Mouse (Mus musculus) liver, embryonic 16.5 days (tissue): ENCODE results near the gene Kcna1. TPM values are rescaled to one million over a fixed set of nuclear protein-coding genes. Genes with fewer than 3 reads are reported as not detected.

ENCODE experiments used
- ATAC-seq: fragments of 200-750 bp; cut with Nextera tagmentation; 2 replicates; pipeline ENCODE4 v1.8.0; 2017; ENCODE audit warnings: low read depth, mild to moderate bottlenecking, moderate number of reproducible peaks, moderate library complexity
- H3K27ac ChIP-seq: fragments of 300-500 bp; sonication (generic); 2 replicates; pipeline ENCODE4 v1.5.1; 2014; ENCODE audit warnings: mild to moderate bottlenecking, low read length
- H3K27me3 ChIP-seq: fragments of 300-500 bp; sonication (generic); 2 replicates; pipeline ENCODE4 v1.6.1; 2014; ENCODE audit warnings: low read depth, low read length, mixed read lengths; ENCODE audit not compliant: control insufficient read depth, insufficient read depth
- H3K36me3 ChIP-seq: fragments of 300-500 bp; sonication (generic); 2 replicates; pipeline ENCODE4 v1.6.1; 2014; ENCODE audit warnings: mild to moderate bottlenecking; ENCODE audit not compliant: control insufficient read depth, insufficient read depth
- H3K4me1 ChIP-seq: fragments of 300-500 bp; sonication (generic); 2 replicates; pipeline ENCODE4 v1.6.1; 2014; ENCODE audit warnings: low read depth, low read length, mixed read lengths; ENCODE audit not compliant: control insufficient read depth
- H3K4me2 ChIP-seq: fragments of 300-500 bp; sonication (generic); 2 replicates; pipeline ENCODE4 v1.6.1; 2014; ENCODE audit warnings: low read depth, low read length, mixed read lengths
- H3K4me3 ChIP-seq: fragments of 300-500 bp; sonication (generic); 2 replicates; pipeline ENCODE4 v1.5.1; 2014; ENCODE audit warnings: low read depth, mild to moderate bottlenecking, low read length
- H3K9ac ChIP-seq: fragments of 300-500 bp; sonication (generic); 2 replicates; pipeline ENCODE4 v1.6.1; 2014; ENCODE audit warnings: low read depth, low read length
- H3K9me3 ChIP-seq: fragments of 300-500 bp; sonication (generic); replicated peaks from 2 replicates; pipeline ENCODE4 v1.6.1; 2016; ENCODE audit warnings: low read length; ENCODE audit not compliant: control insufficient read depth
- WGBS: fragments of 180-500 bp; shearing (Covaris S2); extraction: QIAGEN DNeasy Blood & Tissue Kit; methylation state at CpG from one replicate; pipeline ENCODE4 v1.1.7; 2014; ENCODE audit not compliant: insufficient replicate concordance; 5-methylcytosine and 5-hydroxymethylcytosine counted together
- polyA plus RNA-seq: library from polyadenylated mRNA; unstranded; fragments of >200 nt; fragmentation: Nextera tagmentation; extraction: Ambion mirVana; gene quantifications from 2 replicates; pipeline ENCODE4 v1.2.1, GENCODE M21; 2015

Kcna1 gene
- 0.02 and 0.04 TPM in 2 replicates for polyA plus RNA-seq

DNA sequence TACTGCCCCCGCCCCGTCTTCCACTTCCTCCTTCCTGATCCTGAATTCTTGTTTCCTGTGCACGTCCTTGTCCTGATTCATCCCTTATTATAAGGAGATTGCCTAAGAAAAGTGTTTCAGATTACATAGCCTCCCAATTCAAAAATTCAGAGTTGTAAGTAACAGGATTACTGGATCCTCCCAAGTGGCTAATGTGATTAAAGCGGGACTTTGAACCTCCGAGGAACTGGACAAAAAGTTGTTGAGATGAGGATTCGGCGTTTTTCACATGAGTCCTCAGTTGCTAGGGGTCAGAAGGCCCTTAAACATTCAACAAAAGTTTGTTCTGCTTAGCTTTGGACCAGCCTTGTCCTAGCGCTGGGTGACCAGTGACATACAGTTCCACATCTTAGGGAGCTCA, at the start of gene Kcna1:
Gene Kcna1 (minus strand): TSS at position 4 of the 400 bp plus-strand sequence.
- no peaks in the 10 kb centered on the region for H3K9me3 ChIP-seq
- H3K9ac ChIP-seq, result no peak within 1 kb of the TSS
- no peak within 1 kb of the TSS for H3K27ac ChIP-seq
- H3K4me2 ChIP-seq, result no peak within 1 kb of the TSS
- H3K4me1 ChIP-seq, result no peaks in the 10 kb centered on the region
- H3K27me3 ChIP-seq, result peaks cover 63% of the 10 kb centered on the region
- H3K4me3 ChIP-seq, result no peak within 1 kb of the TSS
- H3K36me3 ChIP-seq, result no peaks in the 10 kb centered on the region
- no peak for ATAC-seq
- 23% methylated on average over 8 of the region's 8 CpGs for WGBS

DNA sequence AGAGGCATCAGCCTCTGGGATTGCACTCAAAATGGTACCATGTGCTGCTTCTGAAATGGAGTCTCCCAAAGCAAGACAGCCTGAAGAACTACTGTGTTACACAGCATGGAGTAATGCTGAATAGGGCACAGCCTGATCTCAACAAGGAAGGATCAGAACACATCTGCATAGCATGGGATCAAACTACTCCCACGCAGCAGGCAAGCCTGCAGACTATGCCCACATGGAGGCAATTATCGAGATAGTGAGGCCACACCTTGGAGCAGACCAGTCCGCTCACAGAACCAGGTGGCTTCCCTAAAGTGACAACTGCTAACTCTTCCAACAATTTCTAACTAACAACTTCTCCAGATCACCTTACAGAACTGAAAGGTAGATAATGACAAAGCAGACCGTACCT, 40.9 kb upstream of the Kcna1 start:
- H3K27me3 ChIP-seq, result no peaks in the 10 kb centered on the region
- H3K9ac ChIP-seq, result no peak overlapping the region
- no peak overlapping the region for H3K27ac ChIP-seq
- H3K4me2 ChIP-seq, result no peak overlapping the region
- H3K4me3 ChIP-seq, result no peak overlapping the region
- no peaks in the 10 kb centered on the region for H3K9me3 ChIP-seq
- WGBS, result 64% methylated on average over 4 of the region's 4 CpGs
- no peak for ATAC-seq
- H3K4me1 ChIP-seq, result no peaks in the 10 kb centered on the region
- H3K36me3 ChIP-seq, result no peaks in the 10 kb centered on the region

DNA sequence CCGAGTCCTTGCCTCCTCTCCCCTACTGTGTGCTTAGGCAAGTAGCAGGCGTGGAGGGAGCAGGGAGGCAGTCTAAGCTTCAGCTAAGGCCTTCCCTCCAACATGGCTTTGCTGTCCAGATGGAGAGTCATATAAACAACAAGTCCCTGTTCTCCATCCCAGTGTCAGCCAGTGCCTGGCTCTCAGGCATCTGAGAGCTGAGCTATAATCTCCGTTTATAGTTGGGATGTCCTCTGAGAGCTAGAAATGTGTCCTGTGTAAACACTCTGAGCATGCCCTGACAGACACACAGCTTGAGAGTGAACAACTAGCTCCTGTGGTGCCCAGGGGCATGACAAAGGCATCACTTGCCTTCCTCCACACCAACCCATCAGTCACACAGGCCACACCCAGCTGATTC, 39.0 kb upstream of the Kcna1 start:
- WGBS, result 47% methylated on average over 3 of the region's 3 CpGs
- Histone ChIP-seq H3K27me3 (no peaks in the 10 kb centered on the region), H3K4me3 (no peak overlapping the region), H3K4me2 (no peak overlapping the region), H3K9me3 (no peaks in the 10 kb centered on the region), H3K4me1 (no peaks in the 10 kb centered on the region), H3K9ac (no peak overlapping the region), H3K36me3 (no peaks in the 10 kb centered on the region), H3K27ac (no peak overlapping the region)
- no peak for ATAC-seq

DNA sequence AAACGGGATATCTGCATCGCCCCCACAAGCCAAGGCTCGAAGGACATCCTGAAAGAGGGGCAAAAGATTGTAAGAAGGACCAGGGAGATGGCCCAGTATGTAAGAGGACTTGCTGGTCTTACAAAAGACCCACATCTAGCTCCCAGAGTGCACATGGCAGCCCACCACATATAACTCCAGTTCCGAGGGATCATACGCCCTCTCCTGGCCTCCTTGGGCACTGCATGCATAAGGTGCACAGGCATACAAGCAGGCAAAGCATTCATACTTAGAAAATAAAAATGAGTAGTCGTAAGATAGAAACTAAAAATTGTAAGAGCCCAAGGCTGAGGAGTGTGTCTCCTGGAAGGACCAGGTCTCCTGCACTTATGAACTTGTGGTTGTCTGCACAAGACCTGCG, 32.8 kb upstream of the Kcna1 start:
- Histone ChIP-seq H3K27ac (no peak overlapping the region), H3K4me2 (no peak overlapping the region), H3K27me3 (no peaks in the 10 kb centered on the region; the same call in 1 of the 2 replicates), H3K4me1 (no peaks in the 10 kb centered on the region), H3K4me3 (no peak overlapping the region), H3K9ac (no peak overlapping the region), H3K9me3 (no peaks in the 10 kb centered on the region), H3K36me3 (no peaks in the 10 kb centered on the region)
- no peak for ATAC-seq
- WGBS, result 50% methylated on average over 7 of the region's 7 CpGs

DNA sequence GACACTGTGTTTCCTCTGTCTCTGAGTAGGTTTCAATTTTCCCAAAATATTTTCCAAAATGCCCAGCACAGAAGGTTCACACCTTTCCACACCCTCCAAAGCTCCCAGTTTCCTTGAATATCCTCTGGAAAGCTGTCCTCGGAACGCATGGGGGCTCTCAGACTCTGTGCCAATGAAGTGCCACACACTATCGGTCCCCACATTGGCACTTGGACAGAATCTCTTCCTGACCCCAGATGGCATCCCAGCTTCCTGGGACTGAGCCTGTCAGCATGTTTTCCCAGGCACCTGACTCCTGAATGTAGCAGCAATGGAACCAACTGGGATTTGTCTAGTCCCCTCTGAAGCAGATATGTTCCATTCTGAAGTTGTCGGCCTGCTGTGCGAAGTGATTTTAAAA, 20.8 kb upstream of the Kcna1 start:
- Histone ChIP-seq H3K9me3 (no peaks in the 10 kb centered on the region), H3K4me2 (no peak overlapping the region), H3K4me1 (no peaks in the 10 kb centered on the region), H3K9ac (no peak overlapping the region), H3K27me3 (no peaks in the 10 kb centered on the region; the same call in 1 of the 2 replicates), H3K27ac (no peak overlapping the region), H3K36me3 (no peaks in the 10 kb centered on the region), H3K4me3 (no peak overlapping the region)
- ATAC-seq, result no peak
- WGBS, result 75% methylated on average over 5 of the region's 5 CpGs

DNA sequence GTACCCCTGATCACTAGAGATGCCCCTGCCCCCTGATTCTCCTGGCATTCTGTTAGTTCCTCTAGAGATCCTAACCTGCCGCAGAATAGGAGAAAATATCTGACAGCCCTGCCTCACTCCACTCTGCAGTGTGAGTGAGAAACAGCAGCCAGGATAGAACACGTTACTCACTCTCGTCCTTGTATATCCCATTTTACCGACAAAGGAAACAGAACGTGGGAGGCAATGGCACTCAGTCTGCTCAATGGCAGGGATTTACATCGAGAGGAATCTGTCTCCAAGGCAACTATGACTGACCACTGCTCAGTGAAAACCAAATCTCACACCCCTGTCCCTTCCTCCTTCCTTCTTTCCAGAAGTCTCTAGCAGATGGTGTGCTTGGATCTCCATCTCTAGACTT, 19.9 kb upstream of the Kcna1 start:
- WGBS, result 46% methylated on average over 6 of the region's 6 CpGs
- Histone ChIP-seq H3K9ac (no peak overlapping the region), H3K4me1 (no peaks in the 10 kb centered on the region), H3K27ac (no peak overlapping the region), H3K27me3 (no peaks in the 10 kb centered on the region; the same call in 1 of the 2 replicates), H3K36me3 (no peaks in the 10 kb centered on the region), H3K4me2 (no peak overlapping the region), H3K9me3 (no peaks in the 10 kb centered on the region), H3K4me3 (no peak overlapping the region)
- ATAC-seq, result no peak

DNA sequence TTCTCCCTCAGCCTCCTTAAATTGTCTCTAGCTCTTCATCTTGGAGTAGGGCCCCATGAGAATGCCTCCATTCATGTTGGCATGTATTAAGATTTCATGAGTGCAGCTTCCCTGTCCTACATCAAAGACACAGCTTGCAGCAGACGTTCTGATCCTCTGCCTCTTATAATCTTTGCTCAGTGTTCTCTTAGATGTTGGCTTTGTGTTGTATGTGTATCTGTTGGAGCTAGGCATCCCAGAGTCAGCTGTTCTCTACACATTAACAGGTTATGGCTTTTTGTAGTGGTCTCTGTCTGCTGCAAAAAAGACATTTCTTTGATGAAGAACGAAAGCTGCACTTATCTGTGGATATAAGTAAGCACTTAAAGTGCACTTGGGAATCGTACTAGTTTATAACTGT, 18.4 kb upstream of the Kcna1 start:
- no peaks in the 10 kb centered on the region for H3K36me3 ChIP-seq
- no peak for ATAC-seq
- H3K27me3 ChIP-seq, result no peaks in the 10 kb centered on the region; the same call in 1 of the 2 replicates
- no peaks in the 10 kb centered on the region for H3K9me3 ChIP-seq
- H3K4me1 ChIP-seq, result no peaks in the 10 kb centered on the region
- H3K27ac ChIP-seq, result no peak overlapping the region
- no peak overlapping the region for H3K4me2 ChIP-seq
- H3K9ac ChIP-seq, result no peak overlapping the region
- no peak overlapping the region for H3K4me3 ChIP-seq
- 59% methylated on average over 3 of the region's 3 CpGs for WGBS

DNA sequence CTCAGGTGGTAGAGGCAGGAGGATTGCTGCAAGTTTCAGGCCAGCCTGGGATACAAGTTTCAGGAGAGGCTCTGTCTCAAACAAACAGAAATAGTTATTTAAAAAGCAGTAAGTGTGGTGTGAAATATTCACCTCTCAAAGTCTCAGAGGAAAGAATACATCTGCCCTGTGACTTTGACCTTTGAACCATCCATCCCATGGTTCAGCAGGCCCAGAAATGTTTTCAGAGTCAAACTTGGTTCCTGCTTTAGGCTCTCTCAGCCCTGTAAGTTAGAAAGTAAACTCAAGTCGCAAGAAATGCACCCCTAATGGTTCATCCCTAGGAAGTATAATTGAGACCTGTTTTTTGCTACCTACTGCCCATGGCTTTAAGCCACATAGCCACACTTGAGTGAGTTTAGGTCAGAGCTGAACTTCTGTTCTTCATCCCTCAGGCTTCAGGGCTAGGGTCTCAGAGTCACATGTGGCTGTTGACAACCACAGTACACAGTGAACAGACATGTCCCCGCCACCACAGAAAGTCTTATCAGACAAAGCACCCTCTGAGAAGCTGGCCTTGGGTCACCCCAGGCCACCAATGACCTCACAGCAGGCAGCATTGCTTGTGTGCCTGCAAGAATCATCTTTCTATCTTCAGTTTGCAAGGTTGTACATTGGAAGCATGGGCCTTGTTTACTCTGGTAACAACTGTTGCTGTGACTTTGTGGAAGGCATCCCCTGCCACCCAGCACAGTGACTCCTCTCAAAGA, 11.6 kb upstream of the Kcna1 start:
- Histone ChIP-seq H3K4me1 (no peaks in the 10 kb centered on the region), H3K4me2 (no peak overlapping the region), H3K27ac (no peak overlapping the region), H3K36me3 (no peaks in the 10 kb centered on the region), H3K9ac (no peak overlapping the region), H3K4me3 (no peak overlapping the region), H3K9me3 (no peaks in the 10 kb centered on the region), H3K27me3 (no peaks in the 10 kb centered on the region)
- 42% methylated on average over 2 of the region's 2 CpGs for WGBS
- no peak for ATAC-seq

DNA sequence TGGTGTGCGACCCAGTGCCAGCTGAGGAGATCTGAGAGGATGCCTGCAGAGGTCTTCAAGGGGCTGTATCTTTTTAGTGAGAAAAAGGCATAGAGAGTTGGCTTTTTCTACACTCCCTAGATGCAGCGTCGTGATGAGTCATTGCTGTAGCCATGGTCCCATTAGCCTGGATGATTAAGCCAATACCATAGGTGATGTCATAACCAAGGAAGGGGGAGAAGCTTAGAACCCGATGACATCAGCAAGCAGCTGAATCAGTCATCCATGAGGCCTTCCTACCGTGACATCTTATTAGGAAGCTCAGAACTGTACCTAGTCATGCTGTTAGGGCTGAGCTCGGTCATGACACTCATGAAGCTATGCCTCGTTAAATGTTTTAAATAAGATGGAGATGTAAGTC, 7.4 kb upstream of the Kcna1 start:
- H3K4me2 ChIP-seq, result no peak overlapping the region
- no peak overlapping the region for H3K9ac ChIP-seq
- H3K27ac ChIP-seq, result no peak overlapping the region
- no peak overlapping the region for H3K4me3 ChIP-seq
- H3K4me1 ChIP-seq, result no peaks in the 10 kb centered on the region
- no peak for ATAC-seq
- WGBS, result 64% methylated on average over 7 of the region's 7 CpGs
- no peaks in the 10 kb centered on the region for H3K27me3 ChIP-seq
- H3K36me3 ChIP-seq, result no peaks in the 10 kb centered on the region
- H3K9me3 ChIP-seq, result no peaks in the 10 kb centered on the region
